Mouse (Mus musculus): ENCODE measurements around the gene Prelp. TPM values are rescaled to one million over a fixed set of nuclear protein-coding genes. Genes with fewer than 3 reads are reported as not detected.

Prelp gene
- polyA plus RNA-seq, 1 experiment: 13.3 TPM

DNA sequence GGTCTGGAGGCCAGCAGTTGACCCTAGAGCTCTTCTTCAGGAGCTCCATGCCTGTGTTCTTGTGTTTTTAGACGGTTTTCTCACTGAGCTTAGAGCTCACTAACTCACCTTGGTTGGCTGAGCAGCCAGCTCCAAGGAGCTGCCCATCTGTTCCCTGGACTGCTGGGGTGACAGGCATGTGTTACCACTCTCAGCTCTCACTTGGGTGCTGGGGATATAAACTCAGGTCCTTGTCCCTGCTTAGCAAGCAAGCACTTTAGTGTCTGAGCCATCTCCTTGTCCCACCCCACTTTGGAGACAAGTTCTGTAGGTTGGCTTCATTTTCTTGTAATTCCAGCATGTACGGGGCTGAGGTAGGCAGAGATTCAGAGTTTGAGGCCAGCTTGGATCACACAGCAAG, 52.0 kb downstream of the Prelp start:
- Histone ChIP-seq H3K4me3 (ENCODE audit: control insufficient read depth, insufficient read depth, low read length) (no peak overlapping the region), H3K4me1 (replicated peaks; ENCODE audit: control insufficient read depth, insufficient read depth, low read length) (no peaks in the 10 kb centered on the region; the same call in 1 of the 2 replicates), H3K27ac (ENCODE audit: control insufficient read depth, insufficient read depth, low read length) (no peak overlapping the region), H3K36me3 (ENCODE audit: control insufficient read depth, insufficient read depth, low read length) (no peaks in the 10 kb centered on the region), H3K27me3 (ENCODE audit: control insufficient read depth, insufficient read depth, low read length) (no peaks in the 10 kb centered on the region)
- 93% methylated on average over 2 of the region's 2 CpGs for WGBS
- no peak for DNase-seq
- TF ChIP-seq CTCF (IDR thresholded peaks at IDR 0.05; ENCODE audit: borderline replicate concordance, control insufficient read depth, extremely low read depth, insufficient read depth, low read length, poor library complexity) (no peak), POLR2A (IDR thresholded peaks at IDR 0.05; ENCODE audit: control insufficient read depth, extremely low read depth, insufficient read depth, low read length, poor library complexity) (no peak)

- no peak for DNase-seq
- peaks cover 4% of the 10 kb centered on the region for H3K4me1 ChIP-seq (replicated peaks; ENCODE audit: control insufficient read depth, insufficient read depth, low read length)
- no peaks in the 10 kb centered on the region for H3K27me3 ChIP-seq (ENCODE audit: control insufficient read depth, insufficient read depth, low read length)
- H3K4me3 ChIP-seq (ENCODE audit: control insufficient read depth, insufficient read depth, low read length): no peak overlapping the region
- WGBS: 18% methylated on average over 10 of the region's 10 CpGs
- TF ChIP-seq CTCF (IDR thresholded peaks at IDR 0.05; ENCODE audit: borderline replicate concordance, control insufficient read depth, extremely low read depth, insufficient read depth, low read length, poor library complexity) (no peak), POLR2A (IDR thresholded peaks at IDR 0.05; ENCODE audit: control insufficient read depth, extremely low read depth, insufficient read depth, low read length, poor library complexity) (no peak)
- no peak overlapping the region for H3K27ac ChIP-seq (ENCODE audit: control insufficient read depth, insufficient read depth, low read length)
- no peaks in the 10 kb centered on the region for H3K36me3 ChIP-seq (ENCODE audit: control insufficient read depth, insufficient read depth, low read length)
Observed at GRCm38 (mm10) chr1:133863257-133863997, 57.8 kb downstream of the Prelp start.

- Histone ChIP-seq H3K27me3 (ENCODE audit: control insufficient read depth, insufficient read depth, low read length) (no peaks in the 10 kb centered on the region), H3K27ac (ENCODE audit: control insufficient read depth, insufficient read depth, low read length) (no peak overlapping the region), H3K4me3 (ENCODE audit: control insufficient read depth, insufficient read depth, low read length) (no peak overlapping the region), H3K4me1 (replicated peaks; ENCODE audit: control insufficient read depth, insufficient read depth, low read length) (peaks cover 4% of the 10 kb centered on the region; the same call in 1 of the 2 replicates), H3K36me3 (ENCODE audit: control insufficient read depth, insufficient read depth, low read length) (no peaks in the 10 kb centered on the region)
- 94% methylated on average over 5 of the region's 5 CpGs for WGBS
- DNase-seq: no peak
- TF ChIP-seq CTCF (IDR thresholded peaks at IDR 0.05; ENCODE audit: borderline replicate concordance, control insufficient read depth, extremely low read depth, insufficient read depth, low read length, poor library complexity) (no peak), POLR2A (IDR thresholded peaks at IDR 0.05; ENCODE audit: control insufficient read depth, extremely low read depth, insufficient read depth, low read length, poor library complexity) (no peak)
Observed at GRCm38 (mm10) chr1:133861028-133861427, 60.2 kb downstream of the Prelp start.

Other genes starting within 250 kb of the Prelp start
- 19.3 and 21.9 TPM in 2 replicates for gene Lax1, start 231.3 kb downstream of the Prelp start, polyA plus RNA-seq (2012; rRNA removed)
- gene Atp2b4, start 120.4 kb downstream of the Prelp start, polyA plus RNA-seq (2012; rRNA removed): 4.0 and 4.1 TPM in 2 replicates
- gene Optc, start 13.4 kb downstream of the Prelp start, polyA plus RNA-seq (2012; rRNA removed): 0.91 and 1.0 TPM in 2 replicates
- gene Fmod, start 115.8 kb upstream of the Prelp start, polyA plus RNA-seq (2012; rRNA removed): 3.5 and 4.4 TPM in 2 replicates
- 432 and 481 TPM in 2 replicates for gene Btg2, start 157.7 kb upstream of the Prelp start, polyA plus RNA-seq (2012; rRNA removed)
- gene Chit1, start 189.8 kb upstream of the Prelp start, polyA plus RNA-seq (2012; rRNA removed): 0.54 and 0.78 TPM in 2 replicates